Mouse (Mus musculus) ES-E14 (cell line): ENCODE data around the gene Sdc1. TPM values are rescaled to one million over a fixed set of nuclear protein-coding genes. Genes with fewer than 3 reads are reported as not detected.

Source experiments
- DNase-seq: peaks from one replicate; pipeline ENCODE4 v3.0.0-alpha.2; 2013; ENCODE audit warnings: low read depth, low spot score
- H3K27ac ChIP-seq: 2 replicates; pipeline ENCODE4 v1.5.1; 2012; ENCODE audit warnings: low read depth, mild to moderate bottlenecking, low read length, moderate library complexity, mixed read lengths; ENCODE audit not compliant: poor library complexity, insufficient read depth, severe bottlenecking
- H3K36me3 ChIP-seq: 2 replicates; pipeline ENCODE4 v1.6.1; 2012; ENCODE audit warnings: mild to moderate bottlenecking, low read length, moderate library complexity, mixed read lengths; ENCODE audit not compliant: control insufficient read depth, poor library complexity, insufficient read depth, severe bottlenecking
- H3K4me1 ChIP-seq, 2 experiments: fragments of 150-350 bp in 1 of 2; sonication (generic) in 1 of 2; 2 replicates each; pipeline ENCODE4 v1.6.1; 2012; ENCODE audit warnings: low read length in 2 of 2, mild to moderate bottlenecking in 1 of 2, mixed read lengths in 1 of 2; ENCODE audit not compliant: control insufficient read depth in 2 of 2, insufficient read depth in 2 of 2, poor library complexity in 1 of 2
- H3K4me3 ChIP-seq, 2 experiments: fragments of 150-350 bp in 1 of 2; sonication (generic) in 1 of 2; 2 replicates each; pipeline ENCODE4 v1.5.1; 2012; ENCODE audit warnings: low read length in 2 of 2, low read depth in 1 of 2, mild to moderate bottlenecking in 1 of 2, mixed read lengths in 1 of 2; ENCODE audit not compliant: insufficient read depth in 1 of 2, poor library complexity in 1 of 2, severe bottlenecking in 1 of 2
- H3K9ac ChIP-seq: 2 replicates; pipeline ENCODE4 v1.6.1; 2012; ENCODE audit warnings: low read depth, mild to moderate bottlenecking, low read length, mixed read lengths; ENCODE audit not compliant: poor library complexity, insufficient read depth, severe bottlenecking
- H3K9me3 ChIP-seq: fragments of 150-350 bp; sonication (generic); 2 replicates; pipeline ENCODE4 v1.6.1; 2012; ENCODE audit warnings: low read depth, mild to moderate bottlenecking, low read length; ENCODE audit not compliant: control insufficient read depth, insufficient read depth
- CHD2 ChIP-seq: IDR thresholded peaks from 2 replicates; pipeline ENCODE4 v1.6.1; 2014; ENCODE audit warnings: mild to moderate bottlenecking, low read depth, low read length, inconsistent platforms
- HCFC1 ChIP-seq: IDR thresholded peaks from 2 replicates; pipeline ENCODE4 v1.6.1; 2012; ENCODE audit warnings: low read length, inconsistent platforms, borderline replicate concordance; ENCODE audit not compliant: insufficient read depth
- MAFK ChIP-seq: IDR thresholded peaks from 2 replicates; pipeline ENCODE4 v1.6.1; 2014; ENCODE audit warnings: mild to moderate bottlenecking, low read depth, low read length, inconsistent platforms; ENCODE audit not compliant: insufficient read depth
- ZC3H11A ChIP-seq: IDR thresholded peaks from 2 replicates; pipeline ENCODE4 v1.6.1; 2012; ENCODE audit warnings: low read depth, mild to moderate bottlenecking, inconsistent platforms, low read length, borderline replicate concordance
- ZNF384 ChIP-seq: IDR thresholded peaks from 2 replicates; pipeline ENCODE4 v1.6.1; 2012; ENCODE audit warnings: low read depth, low read length, inconsistent platforms
- in situ Hi-C, 2 experiments: fragments of 600-800 bp; cut with MboI; formaldehyde crosslinking; loops; one replicate each; pipeline ENCODE4 v1.15.1; 2025; ENCODE audit warnings: low sequenced_read_pairs in 2 of 2, inconsistent platforms in 1 of 2; ENCODE audit not compliant: unreplicated experiment in 2 of 2
- total RNA-seq: library from RNA; depleted of rRNA; stranded (reverse); fragments of 300-350 nt; gene quantifications from 2 replicates; pipeline ENCODE4 v1.2.3, GENCODE M21; 2012; rRNA removed

Sdc1 gene
- 70.7 and 112 TPM in 2 replicates for total RNA-seq

DNA sequence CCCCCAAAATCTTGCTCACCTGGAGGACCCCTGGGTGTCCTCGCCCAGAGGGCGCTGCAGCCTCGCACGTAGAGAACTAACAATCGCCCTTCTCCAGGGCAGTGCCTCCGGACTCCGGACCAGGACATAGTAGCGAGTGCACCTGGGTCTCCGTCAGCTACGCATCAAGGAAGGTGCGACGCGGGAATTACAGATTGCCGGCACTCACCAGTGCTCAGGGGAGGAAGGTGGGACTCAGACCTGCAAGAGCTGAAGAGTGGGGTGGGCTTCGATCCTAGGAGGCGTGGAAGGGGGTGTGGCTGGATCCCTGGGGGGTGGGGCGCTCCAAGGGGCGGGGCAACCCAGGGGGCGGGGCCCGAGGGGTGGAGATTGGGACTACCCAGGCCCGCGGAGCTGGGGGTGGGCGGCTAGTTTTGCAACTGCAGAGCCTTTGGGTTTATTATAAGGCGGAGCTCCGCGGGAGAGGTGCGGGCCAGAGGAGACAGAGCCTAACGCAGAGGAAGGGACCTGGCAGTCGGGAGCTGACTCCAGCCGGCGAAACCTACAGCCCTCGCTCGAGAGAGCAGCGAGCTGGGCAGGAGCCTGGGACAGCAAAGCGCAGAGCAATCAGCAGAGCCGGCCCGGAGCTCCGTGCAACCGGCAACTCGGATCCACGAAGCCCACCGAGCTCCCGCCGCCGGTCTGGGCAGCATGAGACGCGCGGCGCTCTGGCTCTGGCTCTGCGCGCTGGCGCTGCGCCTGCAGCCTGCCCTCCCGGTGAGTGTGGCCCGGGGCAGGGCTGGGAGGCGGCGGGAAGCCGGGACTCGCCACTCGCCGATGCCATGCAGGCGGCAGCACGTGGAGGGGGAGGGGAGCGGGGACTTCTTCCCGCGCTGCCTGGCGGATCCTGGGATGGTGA, at the start of gene Sdc1:
Gene Sdc1 (plus strand): TSS at position 378 of the 898 bp plus-strand sequence.
- DNase-seq = peak; percentile 75
- peak within 1 kb of the TSS; percentile 92 for H3K9ac ChIP-seq
- no peaks in the 10 kb centered on the region for H3K9me3 ChIP-seq
- H3K4me1 ChIP-seq = 0 out of 4 replicates have a peak, but pooled peaks cover 0 to 3% of the 10 kb centered on the region in 2 experiments
- H3K27ac ChIP-seq = no peak within 1 kb of the TSS
- H3K36me3 ChIP-seq = no peaks in the 10 kb centered on the region
- in situ Hi-C loops = loop anchor here in 1 of 2 experiments (25.0 kb wide), 1 partner anchor 241 kb away; no protein-coding TSS in a partner anchor
- TF ChIP-seq CHD2 (no peak), HCFC1 (no peak), MAFK (no peak), ZC3H11A (no peak), ZNF384 (no peak)
- peak within 1 kb of the TSS; percentile 84 to 91 for H3K4me3 ChIP-seq

GRCm38 (mm10) chr12:8726890-8727289, 44.2 kb upstream of the Sdc1 start:
- Histone ChIP-seq H3K9ac (no peak overlapping the region), H3K9me3 (no peaks in the 10 kb centered on the region), H3K36me3 (peaks cover 13% of the 10 kb centered on the region), H3K4me3 (no peak overlapping the region), H3K4me1 (no peaks in the 10 kb centered on the region), H3K27ac (no peak overlapping the region)
- DNase-seq = peak; percentile 19
- TF ChIP-seq MAFK = no peak
- TF ChIP-seq ZNF384 = no peak
- TF ChIP-seq HCFC1 = no peak
- no peak for TF ChIP-seq ZC3H11A
- TF ChIP-seq CHD2 = no peak
- in situ Hi-C loops = no loop called here

- Histone ChIP-seq H3K9me3 (no peaks in the 10 kb centered on the region), H3K9ac (no peak overlapping the region), H3K36me3 (peaks cover 13% of the 10 kb centered on the region), H3K4me3 (no peak overlapping the region), H3K27ac (no peak overlapping the region), H3K4me1 (no peaks in the 10 kb centered on the region)
- DNase-seq = no peak
- no peak for TF ChIP-seq MAFK
- TF ChIP-seq ZC3H11A = no peak
- no peak for TF ChIP-seq HCFC1
- no peak for TF ChIP-seq ZNF384
- no peak for TF ChIP-seq CHD2
- in situ Hi-C loops = no loop called here
These were observed 42.4 kb upstream of the Sdc1 start for GRCm38 (mm10) chr12:8728739-8729138.

DNA sequence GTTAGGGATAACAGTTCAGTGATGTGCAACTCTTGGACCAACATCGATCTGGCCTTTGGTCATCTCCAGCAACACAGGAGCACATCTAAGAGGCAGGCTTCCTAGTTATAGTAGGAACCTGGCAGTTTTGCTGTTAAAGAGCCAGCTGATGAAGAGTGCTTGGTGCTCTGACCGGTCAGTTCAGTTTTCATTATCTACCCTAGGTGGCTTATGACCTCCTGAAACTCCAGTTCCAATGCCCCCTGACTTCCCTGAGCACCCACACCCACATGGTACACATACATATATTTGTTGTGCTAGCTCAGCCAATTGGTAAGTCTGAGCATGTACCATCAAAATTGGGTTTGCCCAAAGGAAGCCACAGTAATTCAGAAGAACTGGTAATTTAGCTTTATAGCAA, 17.5 kb upstream of the Sdc1 start:
- in situ Hi-C loops = loop anchor here in 1 of 2 experiments (25.0 kb wide), 1 partner anchor 259 kb away; no protein-coding TSS in a partner anchor
- Histone ChIP-seq H3K36me3 (peaks cover 14% of the 10 kb centered on the region), H3K9me3 (no peaks in the 10 kb centered on the region), H3K27ac (no peak overlapping the region), H3K4me1 (peaks cover 0 to 6% of the 10 kb centered on the region in 2 experiments; a peak in 1 of 4 replicates), H3K4me3 (no peak overlapping the region), H3K9ac (no peak overlapping the region)
- DNase-seq = no peak
- TF ChIP-seq HCFC1 (no peak), CHD2 (no peak), ZNF384 (no peak), ZC3H11A (no peak), MAFK (no peak)
